Mouse (Mus musculus) adrenal gland, adult 8-10 months (tissue): Measurements from ENCODE around the gene Sdc4. TPM values are rescaled to one million over a fixed set of nuclear protein-coding genes. Genes with fewer than 3 reads are reported as not detected.

ENCODE experiments used
- DNase-seq: peaks from one replicate; pipeline ENCODE4 v3.0.0; 2022
- total RNA-seq, 4 experiments: library from RNA; stranded (reverse); gene quantifications; 2 replicates each; pipeline ENCODE4 v1.2.4; 2022

The Sdc4 gene
- total RNA-seq, 4 experiments from 2014 or later: 89.0 to 114 (median 105) TPM

- DNase-seq: no peak
Observed at GRCm38 (mm10) chr2:164403396-164404081, 40.1 kb downstream of the Sdc4 start.

- DNase-seq: peak; percentile 54
Observed at GRCm38 (mm10) chr2:164402906-164403305, 40.8 kb downstream of the Sdc4 start, which contains the start of gene Rbpjl. Gene Rbpjl, plus strand, starts transcription at chr2:164403141.

GRCm38 (mm10) chr2:164396911-164397310, 46.8 kb downstream of the Sdc4 start:
- no peak for DNase-seq

- DNase-seq: no peak
Observed at GRCm38 (mm10) chr2:164396076-164396475, 47.6 kb downstream of the Sdc4 start.

DNA sequence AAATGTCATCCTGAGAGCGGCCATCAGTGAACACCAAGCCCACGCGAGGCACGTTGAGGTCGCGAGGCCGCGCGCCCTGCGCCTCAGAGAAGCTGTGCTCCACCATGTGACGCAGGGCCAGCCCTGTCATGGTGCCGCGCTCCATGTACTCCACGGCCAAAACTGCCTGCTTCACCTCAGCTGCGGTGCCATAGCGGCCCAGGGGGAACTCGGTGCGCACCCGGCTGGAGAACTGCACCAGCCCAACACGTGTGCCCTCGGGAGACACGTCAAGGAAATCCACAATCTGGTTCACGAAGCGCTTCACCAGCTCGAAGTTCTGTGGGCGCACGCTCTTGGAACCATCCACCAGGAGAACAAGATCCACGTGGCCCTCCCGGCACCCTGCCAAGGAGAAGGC, 50.6 kb downstream of the Sdc4 start:
- DNase-seq: no peak

- peak; percentile 58 for DNase-seq
Observed at GRCm38 (mm10) chr2:164389499-164389898, 54.2 kb downstream of the Sdc4 start.

GRCm38 (mm10) chr2:164389020-164389419, 54.7 kb downstream of the Sdc4 start, which contains the start of gene Slpi:
Gene Slpi, minus strand, starts transcription at chr2:164389095.
- DNase-seq: no peak

DNA sequence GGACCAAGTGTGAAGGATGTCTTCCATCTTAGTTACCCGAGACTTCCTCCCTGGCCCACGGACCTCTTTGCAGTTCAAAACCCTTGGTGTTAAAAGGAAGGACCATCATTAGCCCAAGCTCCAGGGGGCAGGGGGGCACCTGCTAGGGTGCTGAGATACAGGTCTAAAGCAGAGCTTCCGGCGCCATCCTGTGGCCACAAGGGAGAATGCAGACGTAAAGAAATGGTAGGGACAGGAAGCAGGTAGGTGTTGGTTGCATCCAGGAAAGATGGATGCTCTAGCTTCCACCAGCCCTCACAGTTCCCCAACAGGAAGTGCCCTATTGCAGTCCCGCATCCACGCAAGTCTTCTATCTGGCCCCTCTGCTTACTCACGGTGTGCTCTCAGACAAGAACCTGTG, 56.7 kb downstream of the Sdc4 start:
- DNase-seq: no peak

DNA sequence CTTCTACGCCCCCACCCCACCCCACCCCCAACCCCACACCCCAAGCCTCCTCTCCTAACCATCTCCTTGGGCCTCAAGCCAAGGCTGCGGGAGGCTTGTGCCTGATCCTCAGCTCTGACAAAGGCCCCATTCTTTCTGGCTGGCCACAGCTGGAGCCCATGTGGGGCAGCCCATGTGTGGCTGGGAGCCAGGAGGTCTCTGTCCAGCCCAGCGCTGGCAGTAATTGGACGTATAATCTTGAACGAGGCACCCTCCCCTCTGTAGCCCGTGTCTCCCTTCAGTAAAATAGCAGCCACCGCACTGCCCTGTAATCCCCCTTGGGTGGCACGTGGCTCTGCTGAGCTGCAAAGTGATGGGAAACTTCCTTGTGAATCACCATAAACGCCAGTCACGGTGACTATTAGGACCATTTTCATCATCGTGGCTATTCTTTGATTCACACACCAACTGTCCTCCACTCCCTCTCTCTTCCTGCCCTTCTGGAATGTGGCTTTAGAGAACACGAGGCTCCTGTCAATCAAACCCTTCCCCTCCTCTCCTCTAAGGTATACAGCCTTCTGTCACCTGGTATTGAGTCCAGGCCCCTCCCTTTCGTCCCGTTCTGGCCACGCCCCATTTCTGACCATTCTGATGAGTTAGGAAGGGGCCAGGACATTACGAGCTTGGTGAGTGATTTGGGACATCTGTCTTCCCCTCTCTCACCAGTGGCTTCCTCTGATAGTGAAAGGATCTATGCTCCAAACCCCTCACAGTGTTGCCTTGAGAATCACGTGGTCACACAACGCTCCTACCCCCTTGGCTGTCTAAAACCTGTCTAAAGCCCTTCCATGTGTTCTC, 57.5 kb downstream of the Sdc4 start:
- no peak for DNase-seq

- peak; percentile 23 for DNase-seq
Observed at GRCm38 (mm10) chr2:164383656-164384399, 59.9 kb downstream of the Sdc4 start.

- DNase-seq: peak; percentile 21
Observed at GRCm38 (mm10) chr2:164382971-164383370, 60.7 kb downstream of the Sdc4 start.

DNA sequence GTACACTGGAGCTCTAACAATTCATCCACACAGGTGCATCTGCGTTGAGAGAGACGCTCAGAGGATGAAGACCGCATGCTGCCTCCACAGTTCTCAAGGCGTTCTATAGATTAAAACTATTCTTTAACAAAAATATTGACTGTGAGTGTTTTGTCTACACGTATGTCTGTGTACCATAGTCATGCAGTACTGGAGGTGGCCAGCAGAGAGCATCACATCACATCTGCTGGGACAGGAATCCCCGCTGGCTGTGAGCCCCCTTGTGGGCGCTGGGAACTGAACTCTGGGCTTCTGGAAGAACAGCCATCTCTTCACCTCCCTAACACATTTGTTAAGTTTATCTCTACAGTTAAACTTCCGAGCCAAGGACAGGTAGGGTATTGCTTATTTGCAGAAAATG, 62.0 kb downstream of the Sdc4 start:
- DNase-seq: no peak

DNA sequence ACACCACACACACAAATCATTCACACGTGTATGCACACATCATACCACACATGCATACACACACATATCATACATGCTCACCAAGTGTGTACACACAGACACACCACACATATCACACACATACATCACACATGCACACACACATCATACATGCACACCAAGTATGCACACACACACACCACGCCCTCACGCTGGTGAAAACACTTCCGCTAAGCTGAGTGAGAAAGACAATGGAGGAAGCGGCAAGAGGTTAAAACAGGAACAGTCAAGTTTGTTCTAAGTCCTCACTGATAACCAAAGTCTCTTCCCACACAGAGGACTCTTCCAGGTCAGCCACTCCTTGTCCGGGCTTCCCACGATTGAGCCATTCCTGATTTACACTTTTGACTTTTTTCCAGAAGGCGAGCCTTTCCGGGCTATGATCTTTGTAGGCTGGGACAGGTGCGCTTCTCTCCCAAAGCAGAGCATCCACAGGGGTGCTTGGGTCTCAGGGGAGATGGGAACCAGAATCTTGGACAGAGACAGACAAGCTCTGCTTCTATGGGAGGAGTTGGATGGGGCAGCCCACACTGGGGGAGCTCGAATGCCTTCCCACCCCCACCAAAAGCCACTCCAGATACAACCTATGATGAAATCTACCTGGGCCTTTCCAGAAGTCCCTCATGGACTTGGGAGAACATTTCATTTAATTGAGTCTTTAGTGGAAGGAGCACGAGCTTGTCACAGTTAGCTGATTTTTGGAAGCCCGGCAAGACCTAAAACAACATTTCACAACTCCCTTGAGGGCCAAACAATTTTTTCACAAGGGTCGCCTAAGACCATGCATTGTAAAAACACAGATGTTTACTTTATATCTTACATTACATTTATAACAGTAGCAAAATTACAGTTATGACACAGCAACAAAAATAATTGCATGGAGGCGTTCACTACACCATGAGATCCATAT, 65.9 kb downstream of the Sdc4 start:
- no peak for DNase-seq

Other genes with a start within 250 kb of the Sdc4 start
- gene Wfdc15a, start 243.8 kb downstream of the Sdc4 start, total RNA-seq: not detected
- not detected for gene Wfdc15b, start 222.2 kb downstream of the Sdc4 start, total RNA-seq
- not detected for gene Svs2, start 205.4 kb downstream of the Sdc4 start, total RNA-seq
- gene Svs3b, start 187.2 kb downstream of the Sdc4 start, total RNA-seq: not detected
- gene Svs4, start 165.4 kb downstream of the Sdc4 start, total RNA-seq: not detected
- not detected for gene Svs3a, start 154.6 kb downstream of the Sdc4 start, total RNA-seq
- gene Svs6, start 127.1 kb downstream of the Sdc4 start, total RNA-seq: not detected
- gene Svs5, start 111.1 kb downstream of the Sdc4 start, total RNA-seq: 1 to 10 TPM in 3 of 4 experiments, under 1 TPM in 1; 0.51 to 2.4 (median 2.3) TPM
- gene Slpi, start 54.8 kb downstream of the Sdc4 start, total RNA-seq: 10 to 100 TPM in 3 of 4 experiments, 1 to 10 TPM in 1; 8.5 to 24.2 (median 22.2) TPM
- gene Rbpjl, start 40.7 kb downstream of the Sdc4 start, total RNA-seq: not detected
- gene Matn4, start 38.7 kb downstream of the Sdc4 start, total RNA-seq: under 1 TPM; 0.38 to 0.81 (median 0.67) TPM
- gene Sys1, start 13.1 kb upstream of the Sdc4 start, total RNA-seq: 10 to 100 TPM; 26.2 to 34.8 (median 30.9) TPM
- gene Gm20458, start 17.1 kb upstream of the Sdc4 start, total RNA-seq: 1 to 10 TPM in 3 of 4 experiments, not detected in 1; 2.3 to 7.3 (median 4.6) TPM
- gene Trp53tg5, start 29.8 kb upstream of the Sdc4 start, total RNA-seq: not detected
- gene Dbndd2, start 42.2 kb upstream of the Sdc4 start, total RNA-seq: 10 to 100 TPM in 2 of 4 experiments, 1 to 10 TPM in 2; 5.4 to 18.3 (median 11.6) TPM
- 10 to 100 TPM; 75.7 to 93.8 (median 88.6) TPM for gene Pigt, start 53.6 kb upstream of the Sdc4 start, total RNA-seq
- gene Wfdc2, start 118.5 kb upstream of the Sdc4 start, total RNA-seq: not detected
- gene Spint3, start 129.6 kb upstream of the Sdc4 start, total RNA-seq: not detected
- under 1 TPM; 0.38 to 0.77 (median 0.52) TPM for gene Wfdc6a, start 141.6 kb upstream of the Sdc4 start, total RNA-seq
- not detected for gene Eppin, start 149.7 kb upstream of the Sdc4 start, total RNA-seq
- not detected for gene Wfdc6b, start 169.6 kb upstream of the Sdc4 start, total RNA-seq
- under 1 TPM in 2 of 4 experiments, not detected in 2; 0.35 to 0.89 TPM for gene Wfdc8, start 169.7 kb upstream of the Sdc4 start, total RNA-seq
- gene Wfdc16, start 194.9 kb upstream of the Sdc4 start, total RNA-seq: not detected
- not detected for gene Wfdc10, start 212.2 kb upstream of the Sdc4 start, total RNA-seq
- gene Wfdc9, start 212.7 kb upstream of the Sdc4 start, total RNA-seq: not detected
- not detected for gene Wfdc11, start 230.2 kb upstream of the Sdc4 start, total RNA-seq
- not detected for gene Wfdc13, start 241.2 kb upstream of the Sdc4 start, total RNA-seq